Mouse (Mus musculus) frontal cortex, postnatal 14 days (tissue): Measurements from ENCODE around the gene Inpp5a.

Experiments
- DNase-seq, 2 experiments: peaks; one replicate each; pipeline ENCODE4 v3.0.0; 2022; ENCODE audit warnings: low spot score in 2 of 2

Gene Inpp5a

DNA sequence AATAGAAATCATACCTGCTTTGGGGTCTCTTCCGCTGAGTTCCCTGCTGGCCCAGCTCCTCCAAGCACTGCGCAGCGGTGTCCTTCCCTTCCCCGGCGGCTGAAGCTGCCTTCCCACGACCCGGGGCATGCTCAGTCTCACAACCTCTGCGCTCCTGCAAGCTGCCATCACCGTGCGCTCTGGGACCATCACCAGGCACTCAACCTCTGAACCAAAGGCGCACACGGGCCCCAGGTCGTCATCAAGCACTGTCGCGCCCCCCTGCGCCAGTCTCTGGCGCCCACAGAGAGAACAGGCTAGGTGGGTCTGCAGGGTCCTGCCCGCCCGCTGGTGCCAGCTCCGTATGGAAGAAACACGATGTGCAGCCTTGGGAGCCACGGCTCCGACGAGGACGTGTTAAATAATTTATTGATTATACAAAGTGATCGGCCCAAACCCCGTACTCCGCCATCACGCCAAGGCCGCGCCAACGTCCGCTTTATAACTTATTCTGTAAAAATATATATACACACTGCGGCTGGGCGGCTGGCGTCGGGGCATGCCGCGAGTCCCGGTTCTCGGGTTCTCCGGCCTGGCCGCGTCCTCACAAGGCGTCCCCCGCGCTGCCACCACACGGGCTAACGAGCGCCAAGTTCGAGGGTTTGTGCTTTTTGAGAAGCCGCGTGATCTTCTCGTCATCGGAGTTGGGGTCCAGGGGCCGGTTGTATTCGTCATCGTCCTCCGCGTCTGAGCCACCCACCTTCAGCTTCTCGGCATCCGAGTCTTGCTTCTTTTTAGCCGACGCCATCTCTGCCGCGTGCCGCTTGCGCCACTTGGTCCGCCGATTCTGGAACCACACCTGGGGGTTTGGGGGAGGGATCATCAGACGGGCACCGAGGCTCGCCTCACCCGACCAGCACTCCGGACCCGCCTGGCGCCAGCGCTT lies 192.2 kb downstream of the Inpp5a start:
- no peak for DNase-seq

GRCm38 (mm10) chr7:139581801-139582571 lies 193.1 kb downstream of the Inpp5a start:
- no peak for DNase-seq

DNA sequence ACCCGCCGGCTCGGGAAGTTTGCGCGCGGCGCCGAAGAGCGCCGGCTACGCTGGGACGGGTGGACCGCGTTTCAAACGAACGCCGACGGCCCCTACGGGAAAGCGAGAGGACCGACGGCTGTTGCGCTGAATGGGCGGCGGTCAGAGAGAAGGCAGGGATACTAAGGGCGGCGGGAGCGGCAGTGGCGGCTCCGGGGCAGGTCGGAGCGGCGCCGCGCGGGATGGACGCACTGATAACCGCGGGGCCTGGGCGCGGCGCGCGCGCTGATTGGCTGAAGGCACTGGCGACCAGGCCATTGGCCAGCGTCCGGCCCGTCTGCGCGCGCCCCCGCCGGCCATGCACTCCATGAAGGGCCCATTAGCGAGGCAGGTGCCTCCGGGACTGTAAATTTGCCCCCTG lies 193.7 kb downstream of the Inpp5a start, which contains the start of gene Nkx6-2:
TSS of gene Nkx6-2 (minus strand) at position 203 of the 400 bp plus-strand sequence.
- DNase-seq: no peak

GRCm38 (mm10) chr7:139583094-139583737 lies 194.3 kb downstream of the Inpp5a start:
- no peak for DNase-seq

DNA sequence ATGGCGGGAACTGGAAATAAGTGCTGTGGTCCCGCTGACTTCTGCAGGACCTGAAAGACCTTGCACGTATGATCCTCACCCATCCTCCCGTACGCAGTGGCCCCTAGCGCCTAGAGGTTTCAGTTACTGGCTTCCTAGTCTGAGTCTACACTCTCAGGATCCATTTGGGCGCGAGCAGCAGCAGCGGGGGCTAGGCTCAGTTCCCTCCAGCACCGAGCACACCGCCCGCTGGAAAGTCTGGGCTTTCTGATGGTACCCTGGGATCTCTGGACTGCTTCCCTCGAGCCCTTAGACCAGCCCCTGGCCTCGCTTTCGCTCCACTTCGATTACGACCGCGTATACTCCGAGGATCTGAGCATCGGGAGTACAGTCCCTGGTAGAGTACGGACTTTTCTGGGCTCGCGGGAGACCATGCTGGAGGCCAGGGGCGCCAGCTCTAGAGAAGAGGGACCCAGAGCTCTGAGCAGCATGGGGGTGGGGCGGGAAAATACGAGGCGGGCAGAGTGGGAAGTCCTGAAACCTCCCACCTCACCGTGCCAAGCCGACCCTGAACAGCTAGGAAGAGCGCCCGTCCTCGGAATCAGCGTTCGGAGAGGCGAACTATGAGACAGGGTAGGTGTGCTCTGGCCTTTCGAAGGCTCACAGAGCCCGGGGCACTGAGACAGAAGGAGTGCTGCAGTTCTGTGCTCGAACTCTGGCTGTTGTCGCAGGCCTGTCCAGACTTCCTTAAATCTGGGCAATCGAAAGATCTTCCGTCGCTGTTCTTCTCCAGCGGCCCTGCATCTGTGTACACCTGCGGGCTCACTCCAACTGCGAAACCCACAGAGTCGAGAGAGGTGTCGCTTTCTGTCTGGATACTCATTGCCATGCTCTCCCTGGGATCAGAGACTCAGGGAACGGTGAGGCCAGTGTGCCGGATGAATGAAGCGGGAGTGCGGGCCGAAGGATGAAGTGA lies 195.6 kb downstream of the Inpp5a start:
- DNase-seq: no peak

- DNase-seq: no peak
Observed at GRCm38 (mm10) chr7:139585183-139585821, 196.4 kb downstream of the Inpp5a start.

GRCm38 (mm10) chr7:139587919-139588318 lies 199.0 kb downstream of the Inpp5a start:
- no peak for DNase-seq

DNA sequence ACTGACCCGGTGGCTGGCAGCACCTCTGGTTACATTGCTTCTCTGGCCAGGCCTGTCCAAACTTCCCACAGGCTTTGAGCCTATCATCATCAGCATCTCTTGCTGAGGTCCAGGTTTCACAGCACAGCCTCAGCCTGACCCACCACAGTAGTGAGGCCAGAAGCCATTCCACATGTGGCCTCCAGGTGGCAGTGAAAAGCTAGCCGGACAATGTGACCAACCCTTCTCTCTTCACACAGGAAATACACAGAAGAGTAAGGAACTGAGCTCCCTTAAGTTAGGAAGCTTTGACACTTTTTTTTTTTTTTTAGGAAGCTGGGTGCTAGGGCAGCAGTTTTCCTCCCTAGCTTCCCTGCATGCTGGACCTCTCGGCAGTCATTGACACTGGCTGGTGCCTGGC lies 201.4 kb downstream of the Inpp5a start:
- DNase-seq: no peak

DNA sequence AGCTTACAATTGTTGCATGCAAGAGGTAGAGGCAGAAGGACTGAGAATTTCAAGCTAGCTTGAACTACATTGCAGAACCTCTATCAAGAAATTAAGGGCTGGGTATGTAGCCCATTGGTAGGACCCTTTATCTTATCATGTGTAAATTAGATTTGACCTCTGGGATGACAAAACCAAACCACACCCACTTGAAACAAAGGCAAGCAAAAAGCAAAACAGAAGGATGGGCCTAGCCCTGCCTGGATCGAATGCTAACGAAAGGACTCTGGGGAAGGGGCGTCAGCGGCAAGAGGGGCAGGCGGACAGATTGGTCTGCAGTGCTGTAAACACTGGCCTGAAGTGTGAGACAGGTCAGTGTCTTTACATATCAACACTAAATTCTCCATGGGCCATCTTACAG lies 202.4 kb downstream of the Inpp5a start:
- no peak for DNase-seq

DNA sequence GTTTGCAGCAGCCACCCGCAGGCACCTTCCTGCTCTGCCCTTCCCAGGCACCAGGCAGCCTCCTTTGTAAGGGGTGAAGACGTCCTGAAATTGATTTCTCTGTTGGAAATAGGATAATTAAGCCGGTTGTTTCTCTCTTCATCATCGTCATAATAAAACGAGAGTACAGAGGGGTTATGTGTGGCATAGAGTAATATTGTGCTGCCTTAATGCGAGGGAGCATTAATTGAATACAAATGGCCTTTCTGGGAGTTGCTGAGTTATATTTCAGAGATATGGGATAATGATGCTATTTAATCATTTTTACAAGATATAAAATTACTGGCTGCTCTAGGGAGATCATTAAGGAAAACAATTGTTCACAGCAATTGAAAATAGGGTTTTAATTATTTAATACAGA lies 206.4 kb downstream of the Inpp5a start:
- no peak for DNase-seq

DNA sequence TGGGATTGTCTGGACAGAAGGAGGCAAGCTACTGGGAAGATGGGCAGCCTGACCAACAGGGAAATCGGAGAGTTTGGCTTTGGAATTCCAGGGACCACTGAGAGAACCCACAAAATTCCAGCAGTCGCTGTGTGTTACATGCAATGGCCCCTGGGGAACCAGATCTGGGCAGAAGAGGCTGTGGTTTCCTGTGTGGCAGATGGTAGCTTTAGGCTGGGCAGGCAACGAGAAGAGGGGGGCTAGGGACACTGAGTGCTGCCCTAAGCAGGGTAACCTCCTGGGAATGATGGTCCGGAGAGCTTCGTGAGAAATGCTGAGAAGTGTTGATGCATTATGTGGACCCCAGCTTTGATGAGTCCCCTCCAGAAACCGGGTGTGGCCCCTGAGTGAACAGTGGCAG lies 207.0 kb downstream of the Inpp5a start:
- no peak for DNase-seq

GRCm38 (mm10) chr7:139610328-139610727 lies 221.4 kb downstream of the Inpp5a start:
- no peak for DNase-seq

GRCm38 (mm10) chr7:139615767-139616766 lies 227.2 kb downstream of the Inpp5a start:
- peak; percentile 47 to 69 for DNase-seq

- DNase-seq: no peak
Observed at GRCm38 (mm10) chr7:139622568-139622967, 233.7 kb downstream of the Inpp5a start.

GRCm38 (mm10) chr7:139625156-139625555 lies 236.2 kb downstream of the Inpp5a start:
- DNase-seq: no peak
